Mouse (Mus musculus): ENCODE data around the gene Bco1. TPM values are rescaled to one million over a fixed set of nuclear protein-coding genes. Genes with fewer than 3 reads are reported as not detected.

Gene Bco1
- polyA plus RNA-seq, 1 experiment from 2014 or later: 0.22 TPM

DNA sequence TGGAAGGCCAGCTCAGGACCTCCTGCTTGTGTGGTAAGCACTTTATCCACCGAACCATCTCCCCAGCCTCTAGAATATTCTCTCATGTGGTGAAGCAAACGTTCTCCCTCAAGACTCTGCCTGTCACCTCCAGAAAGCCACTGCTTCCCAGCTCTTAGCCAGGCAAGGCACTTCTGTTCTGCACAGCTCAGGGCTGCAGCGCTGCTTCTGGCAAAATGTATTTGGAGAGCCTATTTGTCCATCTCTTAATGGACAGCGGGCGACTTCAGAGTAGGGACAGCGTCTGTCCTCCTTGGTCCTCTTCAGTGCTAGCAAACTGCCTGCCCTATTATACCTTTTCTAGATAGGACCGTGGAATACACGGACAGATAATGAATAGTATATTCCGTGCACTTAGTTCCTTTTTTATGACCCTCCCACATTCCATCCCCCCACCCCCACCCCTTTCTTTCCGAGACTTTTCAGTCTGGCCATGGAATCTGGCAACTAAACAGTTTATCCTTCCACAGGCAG lies 1.5 kb downstream of the Bco1 start:
- Histone ChIP-seq H3K27me3 (no peaks in the 10 kb centered on the region), H3K4me2 (peak overlapping the region; percentile 40), H3K4me3 (no peak overlapping the region), H3K9ac (no peak overlapping the region), H3K9me3 (no peaks in the 10 kb centered on the region; the same call in 1 of the 2 replicates), H3K27ac (peak overlapping the region; percentile 60), H3K36me3 (no peaks in the 10 kb centered on the region), H3K4me1 (peaks cover 15% of the 10 kb centered on the region)
- ATAC-seq (ENCODE audit: insufficient number of reproducible peaks, insufficient read depth, low FRiP score, low TSS enrichment, low read depth): no peak
- WGBS: 68% methylated on average over 10 of the region's 10 CpGs

DNA sequence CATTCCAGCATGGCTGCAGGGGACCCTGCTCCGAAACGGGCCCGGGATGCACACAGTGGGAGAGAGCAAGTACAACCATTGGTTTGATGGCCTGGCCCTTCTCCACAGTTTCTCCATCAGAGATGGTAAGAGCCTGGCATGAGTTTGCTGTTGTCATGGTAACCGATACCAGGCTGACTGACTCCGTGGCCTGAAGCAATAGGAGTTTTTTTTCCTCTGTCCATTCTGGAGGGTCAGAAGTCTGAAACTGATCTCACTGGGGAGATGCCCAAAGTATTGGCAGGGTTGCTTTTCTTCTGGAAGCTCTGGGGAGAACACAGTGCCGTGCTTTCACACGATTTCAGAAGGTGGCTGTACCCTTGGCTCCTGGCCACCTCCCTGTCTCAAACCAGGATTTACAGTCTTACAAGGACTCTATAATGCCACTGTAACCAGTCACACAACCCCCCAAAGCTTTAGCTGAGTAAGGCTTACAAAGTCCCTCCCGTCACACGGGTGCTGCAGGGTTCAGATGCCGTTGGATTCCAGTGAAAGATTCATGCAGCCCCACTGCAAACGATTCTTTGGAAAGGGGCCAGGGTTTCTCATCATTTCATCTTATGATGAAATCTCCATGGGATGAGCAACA lies 2.0 kb downstream of the Bco1 start:
- no peaks in the 10 kb centered on the region; the same call in 1 of the 2 replicates for H3K9me3 ChIP-seq
- H3K4me2 ChIP-seq: peak overlapping the region; percentile 40
- no peak overlapping the region for H3K9ac ChIP-seq
- no peaks in the 10 kb centered on the region for H3K36me3 ChIP-seq
- H3K27me3 ChIP-seq: no peaks in the 10 kb centered on the region
- no peak overlapping the region for H3K4me3 ChIP-seq
- H3K4me1 ChIP-seq: peaks cover 15% of the 10 kb centered on the region
- 25% methylated on average over 11 of the region's 11 CpGs for WGBS
- peak overlapping the region; percentile 60 for H3K27ac ChIP-seq
- 0 out of 2 replicates have a peak, but pooled peaks have one; percentile 43 for ATAC-seq (ENCODE audit: insufficient number of reproducible peaks, insufficient read depth, low FRiP score, low TSS enrichment, low read depth)

DNA sequence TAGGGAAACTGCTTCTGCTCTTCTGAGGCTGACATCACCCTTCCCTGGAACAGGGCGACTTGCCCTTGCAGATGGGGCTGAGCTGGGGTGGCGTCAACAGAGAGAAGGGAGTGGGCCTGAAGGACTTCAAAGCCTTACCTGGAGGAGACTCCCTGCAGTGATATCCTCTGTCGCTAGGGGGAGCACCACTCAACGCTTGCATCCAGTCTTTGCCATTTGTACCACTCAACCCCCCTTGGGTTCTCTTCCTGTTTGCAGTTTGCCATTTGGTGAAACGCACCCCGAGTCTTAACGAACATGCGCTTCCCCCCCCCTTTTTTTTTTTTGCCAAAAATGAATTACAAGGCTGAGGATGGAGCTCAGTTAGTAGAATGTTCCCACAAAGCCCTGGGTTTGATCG lies 11.9 kb downstream of the Bco1 start:
- no peak overlapping the region for H3K4me2 ChIP-seq
- ATAC-seq (ENCODE audit: insufficient number of reproducible peaks, insufficient read depth, low FRiP score, low TSS enrichment, low read depth): no peak
- no peaks in the 10 kb centered on the region for H3K4me1 ChIP-seq
- H3K4me3 ChIP-seq: no peak overlapping the region
- 0 out of 2 replicates have a peak, but pooled peaks cover 3% of the 10 kb centered on the region for H3K9me3 ChIP-seq
- no peak overlapping the region for H3K27ac ChIP-seq
- H3K27me3 ChIP-seq: no peaks in the 10 kb centered on the region
- no peaks in the 10 kb centered on the region for H3K36me3 ChIP-seq
- H3K9ac ChIP-seq: no peak overlapping the region
- WGBS: 16% methylated on average over 9 of the region's 9 CpGs

DNA sequence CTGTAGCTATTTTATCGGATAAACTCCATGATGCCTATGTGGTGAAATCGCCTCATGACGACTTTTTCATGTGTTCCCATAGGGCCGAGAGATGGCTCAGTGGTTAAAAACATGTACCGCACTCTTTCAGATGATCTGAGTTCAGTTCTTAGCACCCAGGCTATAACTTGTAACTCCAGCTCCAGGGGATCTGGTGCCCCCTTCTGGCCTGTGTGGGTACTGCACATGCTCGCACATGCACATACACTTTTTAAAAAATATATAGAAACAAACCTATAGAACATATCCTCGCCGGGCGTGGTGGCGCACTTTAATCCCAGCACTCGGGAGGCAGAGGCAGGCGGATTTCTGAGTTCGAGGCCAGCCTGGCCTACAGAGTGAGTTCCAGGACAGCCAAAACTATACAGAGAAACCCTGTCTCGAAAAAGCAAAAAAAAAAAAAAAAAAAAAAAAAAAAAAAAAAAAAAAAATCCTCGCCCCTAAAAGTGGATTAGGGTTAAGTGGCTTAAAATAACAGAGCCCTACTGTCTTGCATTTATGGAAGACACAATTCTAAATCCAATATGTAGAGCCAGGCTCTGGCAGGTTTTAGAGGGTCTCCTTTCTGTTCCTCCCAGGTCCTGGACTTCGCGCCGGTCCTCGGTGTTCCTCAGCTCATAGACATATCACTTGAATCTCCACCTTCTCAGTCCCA lies 13.5 kb downstream of the Bco1 start:
- 91% methylated on average over 19 of the region's 19 CpGs for WGBS
- Histone ChIP-seq H3K36me3 (no peaks in the 10 kb centered on the region), H3K9me3 (no peaks in the 10 kb centered on the region), H3K4me2 (no peak overlapping the region), H3K4me1 (no peaks in the 10 kb centered on the region), H3K4me3 (no peak overlapping the region), H3K27me3 (no peaks in the 10 kb centered on the region), H3K27ac (no peak overlapping the region), H3K9ac (no peak overlapping the region)
- no peak for ATAC-seq (ENCODE audit: insufficient number of reproducible peaks, insufficient read depth, low FRiP score, low TSS enrichment, low read depth)

DNA sequence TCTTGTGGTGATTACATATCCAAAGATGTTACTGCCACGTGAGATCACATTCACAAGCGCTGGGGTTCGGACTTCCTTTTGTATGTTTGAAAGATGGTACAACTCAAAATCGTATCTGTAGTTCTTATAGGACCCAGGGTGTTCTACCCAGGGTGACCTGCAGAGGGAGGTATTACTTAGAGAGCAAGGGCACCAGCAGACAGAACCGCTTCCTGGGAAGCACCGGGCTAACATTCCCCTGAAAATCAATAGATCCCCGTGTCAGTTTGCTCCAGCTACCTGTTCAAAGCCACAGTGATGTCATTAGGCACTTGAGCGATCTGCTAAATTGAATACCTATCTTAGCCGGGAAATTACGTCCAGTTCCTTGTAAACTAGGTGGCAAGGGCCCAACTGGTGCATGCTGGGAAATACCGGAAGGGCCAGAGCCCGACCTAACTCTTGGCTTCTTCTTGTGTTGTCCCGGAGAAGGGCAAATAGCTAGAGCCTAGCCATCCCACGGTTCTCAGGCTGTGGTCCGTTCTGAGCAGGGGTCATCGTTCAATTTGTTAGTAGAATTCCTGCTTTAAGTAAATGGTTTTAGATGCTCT lies 14.2 kb downstream of the Bco1 start:
- Histone ChIP-seq H3K4me2 (no peak overlapping the region), H3K27ac (no peak overlapping the region), H3K4me3 (no peak overlapping the region), H3K4me1 (no peaks in the 10 kb centered on the region), H3K9ac (no peak overlapping the region), H3K36me3 (no peaks in the 10 kb centered on the region), H3K27me3 (no peaks in the 10 kb centered on the region), H3K9me3 (no peaks in the 10 kb centered on the region)
- no peak for ATAC-seq (ENCODE audit: insufficient number of reproducible peaks, insufficient read depth, low FRiP score, low TSS enrichment, low read depth)
- WGBS: 50% methylated on average over 16 of the region's 16 CpGs

DNA sequence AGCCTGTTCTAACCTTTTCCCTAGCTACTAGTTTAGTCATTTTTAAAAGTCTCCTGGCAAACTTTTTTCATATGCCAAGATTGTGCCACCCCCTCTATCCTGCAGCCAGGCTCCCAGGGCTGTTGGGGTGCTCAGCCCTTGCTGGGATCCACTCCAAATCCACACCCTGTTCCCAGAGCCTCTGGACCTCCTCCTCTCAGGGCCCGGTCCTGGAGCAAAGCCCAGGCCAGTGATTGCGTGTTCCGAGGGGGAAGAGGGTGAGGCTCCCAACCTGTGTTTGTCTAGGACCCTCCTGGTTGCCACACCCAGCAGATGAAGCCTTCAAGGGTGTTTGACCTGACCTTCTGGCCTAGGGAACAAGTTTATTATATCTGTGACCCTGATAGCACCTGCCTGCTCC lies 16.0 kb downstream of the Bco1 start:
- Histone ChIP-seq H3K4me1 (peaks cover 8% of the 10 kb centered on the region), H3K36me3 (no peaks in the 10 kb centered on the region), H3K9me3 (no peaks in the 10 kb centered on the region), H3K4me3 (no peak overlapping the region), H3K4me2 (no peak overlapping the region), H3K27ac (no peak overlapping the region), H3K9ac (no peak overlapping the region), H3K27me3 (no peaks in the 10 kb centered on the region)
- WGBS: 82% methylated on average over 3 of the region's 3 CpGs
- no peak for ATAC-seq (ENCODE audit: insufficient number of reproducible peaks, insufficient read depth, low FRiP score, low TSS enrichment, low read depth)

DNA sequence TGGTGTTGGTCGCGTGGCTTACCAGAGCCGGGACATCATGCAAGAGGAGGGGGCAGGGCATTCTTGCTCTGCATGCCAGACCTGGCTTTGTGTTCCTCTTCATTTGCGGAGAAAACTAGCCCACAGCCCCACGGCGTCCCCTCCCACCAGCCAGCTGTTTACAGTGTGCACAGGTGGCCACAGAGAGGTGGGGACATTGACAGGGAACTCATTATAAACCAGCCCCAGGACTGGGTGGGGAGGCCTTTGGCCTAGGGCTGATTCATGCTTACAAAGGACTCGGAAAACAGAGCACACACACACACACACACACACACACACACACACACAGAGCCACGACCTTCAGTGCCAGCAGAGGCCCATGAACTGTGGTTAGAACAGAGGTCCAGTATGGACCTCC lies 16.6 kb downstream of the Bco1 start:
- Histone ChIP-seq H3K9me3 (no peaks in the 10 kb centered on the region), H3K4me3 (no peak overlapping the region), H3K27me3 (no peaks in the 10 kb centered on the region), H3K9ac (no peak overlapping the region), H3K27ac (no peak overlapping the region), H3K4me1 (peaks cover 8% of the 10 kb centered on the region), H3K4me2 (no peak overlapping the region), H3K36me3 (no peaks in the 10 kb centered on the region)
- peak; percentile 44; the same call in 1 of the 2 replicates for ATAC-seq (ENCODE audit: insufficient number of reproducible peaks, insufficient read depth, low FRiP score, low TSS enrichment, low read depth)
- WGBS: 58% methylated on average over 8 of the region's 8 CpGs

DNA sequence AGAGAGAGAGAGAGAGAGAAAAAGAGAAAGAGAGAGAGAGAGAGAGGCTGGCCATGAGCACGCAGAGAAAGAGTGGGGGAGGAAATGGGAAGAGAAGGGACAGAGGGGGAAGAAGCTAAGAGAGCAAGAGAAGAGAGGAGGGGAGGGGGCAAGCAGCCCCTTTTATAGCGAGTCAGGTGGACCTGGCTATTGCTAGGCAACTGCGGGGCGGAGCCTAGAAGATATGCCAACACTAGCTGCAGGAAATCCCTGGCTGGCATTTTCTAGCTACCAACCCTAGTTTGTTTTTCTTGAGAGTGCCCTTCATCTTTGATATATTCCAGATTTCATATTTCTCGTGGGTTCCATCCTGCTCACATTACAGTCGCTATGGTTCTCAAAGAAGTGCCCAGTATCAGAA lies 19.4 kb downstream of the Bco1 start:
- Histone ChIP-seq H3K9ac (no peak overlapping the region), H3K4me2 (peak overlapping the region; percentile 47), H3K27me3 (no peaks in the 10 kb centered on the region), H3K4me1 (peaks cover 8% of the 10 kb centered on the region), H3K27ac (no peak overlapping the region), H3K4me3 (peak overlapping the region; percentile 9; the same call in 1 of the 2 replicates), H3K36me3 (no peaks in the 10 kb centered on the region), H3K9me3 (no peaks in the 10 kb centered on the region)
- ATAC-seq (ENCODE audit: insufficient number of reproducible peaks, insufficient read depth, low FRiP score, low TSS enrichment, low read depth): no peak
- WGBS: 43% methylated on average over 6 of the region's 6 CpGs

DNA sequence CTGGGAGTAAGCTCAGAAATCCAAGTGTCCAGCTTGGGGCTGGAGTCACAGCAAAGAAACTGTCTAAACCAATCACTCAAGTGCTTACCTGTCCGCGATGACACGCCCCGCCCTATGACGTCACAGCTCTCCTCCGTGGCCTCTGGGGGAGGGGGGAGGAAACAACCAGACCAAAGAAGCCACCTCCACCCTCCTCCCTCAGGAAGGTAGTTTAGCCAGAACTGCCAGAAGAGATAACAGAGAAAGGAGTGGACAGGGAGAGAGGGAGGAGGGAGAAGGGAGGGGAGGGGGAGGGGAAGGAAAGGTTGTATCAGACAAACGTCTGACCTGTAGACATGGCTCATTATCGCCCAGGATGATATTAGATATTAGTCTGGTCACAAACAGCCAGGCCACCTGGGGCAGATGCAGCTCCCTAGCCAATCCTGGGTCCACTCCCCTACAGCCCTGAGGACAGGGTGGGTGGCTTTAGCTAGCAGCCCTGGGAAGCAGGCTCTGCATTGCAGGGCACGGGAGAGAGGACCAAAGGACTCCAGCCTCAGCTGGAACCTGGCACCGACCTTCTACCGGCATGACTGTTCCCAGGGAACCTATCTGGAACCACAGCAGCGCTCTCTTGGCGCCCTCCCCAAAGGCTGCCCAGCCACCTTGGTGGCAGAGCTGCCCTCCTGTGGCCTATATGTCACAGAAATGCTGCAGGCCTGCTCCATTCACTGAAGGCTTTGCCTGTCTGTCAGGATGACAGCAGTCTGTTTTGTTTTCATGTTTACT lies 20.2 kb downstream of the Bco1 start:
- ATAC-seq (ENCODE audit: insufficient number of reproducible peaks, insufficient read depth, low FRiP score, low TSS enrichment, low read depth): no peak
- H3K4me2 ChIP-seq: peak overlapping the region; percentile 47
- H3K27ac ChIP-seq: no peak overlapping the region
- peak overlapping the region; percentile 9; the same call in 1 of the 2 replicates for H3K4me3 ChIP-seq
- no peak overlapping the region for H3K9ac ChIP-seq
- H3K36me3 ChIP-seq: no peaks in the 10 kb centered on the region
- H3K4me1 ChIP-seq: peaks cover 8% of the 10 kb centered on the region
- H3K27me3 ChIP-seq: no peaks in the 10 kb centered on the region
- no peaks in the 10 kb centered on the region for H3K9me3 ChIP-seq
- WGBS: 12% methylated on average over 13 of the region's 13 CpGs

DNA sequence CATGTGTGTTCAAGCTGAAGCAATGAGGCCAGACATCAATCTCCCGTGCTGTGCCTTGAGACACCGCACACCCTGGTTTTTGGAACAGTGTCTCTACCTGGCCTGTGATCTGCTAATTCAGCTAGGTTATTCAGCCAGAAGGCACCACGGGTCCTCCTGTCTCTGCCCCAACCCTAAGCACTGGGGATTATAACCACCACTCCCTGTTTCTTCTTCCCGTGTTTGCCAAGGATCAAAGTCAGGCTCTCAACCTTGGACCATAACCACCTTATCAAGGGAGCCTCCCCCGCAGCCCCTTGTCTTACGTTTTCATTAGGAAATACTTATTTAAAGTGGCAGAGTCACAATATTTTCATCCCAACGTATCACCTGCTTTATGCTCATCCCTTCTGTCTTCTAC lies 20.9 kb downstream of the Bco1 start:
- no peak overlapping the region for H3K4me3 ChIP-seq
- peaks cover 8% of the 10 kb centered on the region for H3K4me1 ChIP-seq
- no peaks in the 10 kb centered on the region for H3K27me3 ChIP-seq
- ATAC-seq (ENCODE audit: insufficient number of reproducible peaks, insufficient read depth, low FRiP score, low TSS enrichment, low read depth): no peak
- no peaks in the 10 kb centered on the region for H3K9me3 ChIP-seq
- 74% methylated on average over 7 of the region's 7 CpGs for WGBS
- H3K4me2 ChIP-seq: no peak overlapping the region
- no peak overlapping the region for H3K9ac ChIP-seq
- H3K36me3 ChIP-seq: no peaks in the 10 kb centered on the region
- H3K27ac ChIP-seq: no peak overlapping the region

DNA sequence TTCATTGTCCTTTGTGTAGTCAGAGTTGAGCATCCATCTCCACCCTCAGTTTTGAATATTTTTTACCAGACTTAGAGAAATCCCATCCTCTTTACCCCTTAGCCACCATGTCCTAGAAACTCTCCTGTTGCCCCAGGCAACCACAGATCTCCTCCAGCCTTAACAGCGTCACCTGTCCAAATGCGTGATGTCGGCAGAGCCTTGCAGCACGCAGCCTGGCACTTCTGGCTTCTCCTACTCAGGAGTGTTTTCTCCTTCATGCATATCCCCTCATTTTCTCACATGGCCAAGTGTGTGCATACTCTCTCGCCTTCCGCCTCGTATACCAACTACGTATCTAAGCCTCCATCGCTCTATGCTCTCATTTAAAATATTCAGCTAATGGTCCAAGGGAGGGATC lies 22.8 kb downstream of the Bco1 start:
- H3K4me1 ChIP-seq: peaks cover 8% of the 10 kb centered on the region

More for the DNA sequence above, 22.8 kb downstream of the Bco1 start:
- no peak overlapping the region for H3K4me2 ChIP-seq
- no peaks in the 10 kb centered on the region for H3K9me3 ChIP-seq
- no peak for ATAC-seq (ENCODE audit: insufficient number of reproducible peaks, insufficient read depth, low FRiP score, low TSS enrichment, low read depth)
- no peaks in the 10 kb centered on the region for H3K36me3 ChIP-seq
- H3K9ac ChIP-seq: no peak overlapping the region
- no peak overlapping the region for H3K27ac ChIP-seq
- H3K4me3 ChIP-seq: no peak overlapping the region
- no peaks in the 10 kb centered on the region for H3K27me3 ChIP-seq
- WGBS: 84% methylated on average over 9 of the region's 9 CpGs
